In genomic region chr2:65620556-65621166, GRCm38 (mm10) we compare ENCODE assay signal across 9 mouse cellular contexts. TPM values are rescaled to one million over a fixed set of nuclear protein-coding genes. Genes with fewer than 3 reads are reported as not detected.
A peak's percentile ranks its signal among the peaks of the same experiment; 100 is the strongest.
DNase-seq lines count a peak whose midpoint lies in the region; ATAC-seq and TF ChIP-seq lines count a peak whose summit lies in the region.
"Had no signal": no experiment of that assay in that cellular context is flagged by ENCODE, and none has a peak within 500 bp of the region (broad histone marks: within the 10 kb centered on the region; RNA-seq: fewer than 3 reads in every experiment).

Scn2a (plus strand) TSS chr2:65620771.

- peak; percentile 69 for TF ChIP-seq CTCF in lung, embryonic 14.5 days (IDR thresholded peaks at IDR 0.05; ENCODE audit: low read depth)
- no peak for TF ChIP-seq CTCF in lung, adult 2 months (IDR thresholded peaks at IDR 0.05; ENCODE audit: insufficient read depth, low read length)

- H3K36me3 ChIP-seq in lung, embryonic 14.5 days (ENCODE audit: insufficient read depth) = no peaks in the 10 kb centered on the region
- H3K36me3 ChIP-seq in embryonic facial prominence, embryonic 11.5 days (replicated peaks; ENCODE audit: control insufficient read depth, insufficient read depth, low read depth, low read length) = no peaks in the 10 kb centered on the region
- H3K36me3 ChIP-seq: embryonic facial prominence, embryonic 13.5 days had no signal

- H3K27me3 ChIP-seq in lung, embryonic 14.5 days (ENCODE audit: insufficient read depth, low read length) = no peaks in the 10 kb centered on the region
- H3K27me3 ChIP-seq in embryonic facial prominence, embryonic 11.5 days (ENCODE audit: control insufficient read depth, insufficient read depth, low read length) = no peaks in the 10 kb centered on the region
- H3K27me3 ChIP-seq: embryonic facial prominence, embryonic 13.5 days had no signal

- ATAC-seq in lung, embryonic 14.5 days (ENCODE audit: insufficient read depth) = no peak
- no peak for ATAC-seq in embryonic facial prominence, embryonic 11.5 days (replicated peaks; ENCODE audit: insufficient number of reproducible peaks, low FRiP score, low TSS enrichment, low read depth)
- no peak for ATAC-seq in megakaryocyte, adult 5-6 weeks (ENCODE audit: poor library complexity, severe bottlenecking)

- 51% methylated on average over 9 of the region's 9 CpGs for WGBS in lung, embryonic 14.5 days
- WGBS in lung, adult 2 months = 48% methylated on average over 9 of the region's 9 CpGs
- 52% methylated on average over 9 of the region's 9 CpGs for WGBS in embryonic facial prominence, embryonic 11.5 days

- no peaks in the 10 kb centered on the region for H3K4me1 ChIP-seq in lung, embryonic 14.5 days (ENCODE audit: insufficient read depth)
- H3K4me1 ChIP-seq in lung, adult 2 months (ENCODE audit: control insufficient read depth, insufficient read depth, low read length) = no peaks in the 10 kb centered on the region
- no peaks in the 10 kb centered on the region for H3K4me1 ChIP-seq in embryonic facial prominence, embryonic 11.5 days (ENCODE audit: control insufficient read depth, insufficient read depth, low read length)
- H3K4me1 ChIP-seq: embryonic facial prominence, embryonic 13.5 days had no signal

- no peak for TF ChIP-seq POLR2A in lung, adult 2 months (IDR thresholded peaks at IDR 0.05; ENCODE audit: borderline replicate concordance, extremely low read depth, low read depth, low read length)

- H3K4me2 ChIP-seq in lung, embryonic 14.5 days = no peak within 1 kb of the TSS
- H3K4me2 ChIP-seq in embryonic facial prominence, embryonic 11.5 days (ENCODE audit: low read depth, low read length) = no peak within 1 kb of the TSS
- H3K4me2 ChIP-seq: embryonic facial prominence, embryonic 13.5 days had no signal

- no peaks in the 10 kb centered on the region for H3K9me3 ChIP-seq in lung, embryonic 14.5 days (ENCODE audit: low read depth, low read length)
- H3K9me3 ChIP-seq in embryonic facial prominence, embryonic 11.5 days (replicated peaks; ENCODE audit: control insufficient read depth, low read length) = no peaks in the 10 kb centered on the region
- H3K9me3 ChIP-seq: embryonic facial prominence, embryonic 13.5 days had no signal

- DNase-seq in lung, embryonic 14.5 days = peak; percentile 75
- DNase-seq in lung, adult 2 months = no peak
- peak; percentile 6 for DNase-seq in adrenal gland, postnatal 25 days
- DNase-seq in embryonic facial prominence, embryonic 11.5 days (ENCODE audit: low spot score) = peak; percentile 68
- DNase-seq in kidney, postnatal 14 days = peak; percentile 49
- DNase-seq in lung, postnatal 36 days = peak; percentile 25
- DNase-seq in right cerebral cortex, postnatal 36 days (ENCODE audit: low spot score in 2 of 2) = peak; percentile 22 to 44

- H3K4me3 ChIP-seq in lung, embryonic 14.5 days (ENCODE audit: low read depth, low read length) = no peak within 1 kb of the TSS
- no peak within 1 kb of the TSS for H3K4me3 ChIP-seq in lung, adult 2 months (replicated peaks; ENCODE audit: extremely low read depth, low read depth, low read length)
- H3K4me3 ChIP-seq in embryonic facial prominence, embryonic 11.5 days (ENCODE audit: low read depth, low read length) = no peak within 1 kb of the TSS
- H3K4me3 ChIP-seq: embryonic facial prominence, embryonic 13.5 days had no signal

- H3K27ac ChIP-seq in lung, embryonic 14.5 days (ENCODE audit: low read depth) = no peak within 1 kb of the TSS
- H3K27ac ChIP-seq in embryonic facial prominence, embryonic 11.5 days (replicated peaks; ENCODE audit: low read depth, low read length) = no peak within 1 kb of the TSS
- H3K27ac ChIP-seq: embryonic facial prominence, embryonic 13.5 days had no signal

- no peak within 1 kb of the TSS for H3K9ac ChIP-seq in lung, embryonic 14.5 days
- no peak within 1 kb of the TSS for H3K9ac ChIP-seq in embryonic facial prominence, embryonic 11.5 days (replicated peaks; ENCODE audit: low read length)
- H3K9ac ChIP-seq: embryonic facial prominence, embryonic 13.5 days had no signal

RNA-seq across cellular contexts. Expression of gene Scn2a, which starts in this region (rescaled TPM):
- 1.4 and 1.8 TPM in 2 replicates for polyA plus RNA-seq in lung, embryonic 14.5 days (2014; fragmentation: Nextera tagmentation; extraction: Ambion mirVana)
- polyA plus RNA-seq in lung, adult 2 months (2012; rRNA removed) = 0.23 and 0.46 TPM in 2 replicates
- total RNA-seq in adrenal gland, postnatal 25 days (2021) = 1.5 TPM in 2 replicates
- 5.5 and 5.8 TPM in 2 replicates for polyA plus RNA-seq in embryonic facial prominence, embryonic 11.5 days (2014; fragmentation: Nextera tagmentation; extraction: Ambion mirVana)
- total RNA-seq in megakaryocyte, adult 5-6 weeks (2015) = not detected in 2 replicates
- not detected in 2 replicates for total RNA-seq in megakaryocyte, adult 5-6 weeks (2017)
